Mouse (Mus musculus) liver, embryonic 14.5 days (tissue): ENCODE measurements around the gene Wdr83. TPM values are rescaled to one million over a fixed set of nuclear protein-coding genes. Genes with fewer than 3 reads are reported as not detected.

ENCODE experiments used
- ATAC-seq: fragments of 200-750 bp; cut with Nextera tagmentation; 2 replicates; pipeline ENCODE4 v1.8.0; 2017; ENCODE audit warnings: moderate number of reproducible peaks, mild to moderate bottlenecking, moderate library complexity; ENCODE audit not compliant: insufficient read depth
- DNase-seq, 3 experiments: peaks; one replicate each; pipeline ENCODE4 v3.0.0-alpha.2; 2012 to 2013; ENCODE audit warnings: low read depth in 3 of 3, low spot score in 3 of 3
- H3K27ac ChIP-seq: fragments of 300-500 bp; sonication (generic); 2 replicates; pipeline ENCODE4 v1.5.1; 2014; ENCODE audit warnings: moderate library complexity, mild to moderate bottlenecking, control low read depth, inconsistent platforms
- H3K27me3 ChIP-seq: fragments of 300-500 bp; sonication (generic); 2 replicates; pipeline ENCODE4 v1.6.1; 2014; ENCODE audit warnings: mild to moderate bottlenecking, low read length, moderate library complexity; ENCODE audit not compliant: control insufficient read depth, insufficient read depth
- H3K36me3 ChIP-seq: fragments of 300-500 bp; sonication (generic); replicated peaks from 2 replicates; pipeline ENCODE4 v1.6.1; 2014; ENCODE audit warnings: low read depth; ENCODE audit not compliant: control insufficient read depth, insufficient read depth
- H3K4me1 ChIP-seq, 2 experiments: fragments of 200-500 bp in 1 of 2; fragments of 300-500 bp in 1 of 2; sonication (generic) in 1 of 2; replicated peaks; 2 replicates each; pipeline ENCODE4 v1.6.1; 2012 to 2014; ENCODE audit warnings: antibody characterized with exemption in 1 of 2, inconsistent platforms in 1 of 2, low read length in 1 of 2; ENCODE audit not compliant: control insufficient read depth in 2 of 2, insufficient read depth in 2 of 2
- H3K4me2 ChIP-seq: fragments of 300-500 bp; sonication (generic); 2 replicates; pipeline ENCODE4 v1.6.1; 2014; ENCODE audit warnings: low read depth, mild to moderate bottlenecking, control low read depth, moderate library complexity
- H3K4me3 ChIP-seq, 2 experiments: fragments of 200-500 bp in 1 of 2; fragments of 300-500 bp in 1 of 2; sonication (generic) in 1 of 2; 2 replicates each; pipeline ENCODE4 v1.5.1; 2012 to 2014; ENCODE audit warnings: low read depth in 2 of 2, low read length in 2 of 2, mild to moderate bottlenecking in 2 of 2, control low read depth in 1 of 2, inconsistent platforms in 1 of 2, moderate library complexity in 1 of 2; ENCODE audit not compliant: insufficient read depth in 1 of 2
- H3K9ac ChIP-seq: fragments of 300-500 bp; sonication (generic); replicated peaks from 2 replicates; pipeline ENCODE4 v1.6.1; 2014; ENCODE audit warnings: mild to moderate bottlenecking, control low read depth, moderate library complexity
- H3K9me3 ChIP-seq: fragments of 300-500 bp; sonication (generic); 2 replicates; pipeline ENCODE4 v1.6.1; 2016; ENCODE audit warnings: low read length, mixed read lengths; ENCODE audit not compliant: control insufficient read depth
- CTCF ChIP-seq: IDR thresholded peaks from 2 replicates; pipeline ENCODE4 v1.5.1; 2016; ENCODE audit warnings: antibody characterized with exemption, low read depth, control low read depth
- EP300 ChIP-seq: IDR thresholded peaks from 2 replicates; pipeline ENCODE4 v1.6.1; 2016; ENCODE audit warnings: antibody characterized with exemption, low read depth
- WGBS: fragments of 180-500 bp; shearing (Covaris S2); extraction: QIAGEN DNeasy Blood & Tissue Kit; methylation state at CpG from one replicate; pipeline ENCODE4 v1.1.7; 2014; ENCODE audit not compliant: insufficient replicate concordance; 5-methylcytosine and 5-hydroxymethylcytosine counted together
- polyA plus RNA-seq, 2 experiments: library from polyadenylated mRNA; depleted of rRNA in 1 of 2; stranded (reverse) in 1 of 2; unstranded in 1 of 2; fragments of >200 nt; fragmentation: Nextera tagmentation in 1 of 2; extraction: Ambion mirVana in 1 of 2; gene quantifications; 2 replicates each; pipeline versions ENCODE4 v1.2.1 to v1.2.3; 2012 to 2014

The Wdr83 gene
- polyA plus RNA-seq, 2 experiments = 20.1 to 26.0 TPM

- ATAC-seq (peak; percentile 34), DNase-seq (no peak)
- Histone ChIP-seq H3K27ac (peak overlapping the region; percentile 75), H3K9me3 (no peaks in the 10 kb centered on the region), H3K4me2 (peak overlapping the region; percentile 98), H3K27me3 (no peaks in the 10 kb centered on the region), H3K4me3 (peak overlapping the region; percentile 79 to 91), H3K36me3 (peaks cover 34% of the 10 kb centered on the region), H3K9ac (peak overlapping the region; percentile 75), H3K4me1 (peaks cover 15 to 18% of the 10 kb centered on the region in 2 experiments)
- no peak for TF ChIP-seq EP300
- no peak for TF ChIP-seq CTCF
- WGBS = 0% methylated on average over 9 of the region's 9 CpGs
Observed at GRCm38 (mm10) chr8:85036381-85036717, 44.8 kb downstream of the Wdr83 start.

- peaks cover 15 to 18% of the 10 kb centered on the region in 2 experiments for H3K4me1 ChIP-seq
- under 1% methylated on average over 15 of the region's 15 CpGs for WGBS
- H3K4me2 ChIP-seq = peak overlapping the region; percentile 98
- H3K4me3 ChIP-seq = peak overlapping the region; percentile 79 to 91
- no peaks in the 10 kb centered on the region for H3K9me3 ChIP-seq
- H3K9ac ChIP-seq = peak overlapping the region; percentile 75
- TF ChIP-seq EP300 = no peak
- no peak for TF ChIP-seq CTCF
- peak overlapping the region; percentile 75 for H3K27ac ChIP-seq
- no peaks in the 10 kb centered on the region for H3K27me3 ChIP-seq
- DNase-seq (peak in 1 of 3 experiments; percentile 31), ATAC-seq (peak; percentile 4; the same call in 1 of the 2 replicates)
- H3K36me3 ChIP-seq = peaks cover 33% of the 10 kb centered on the region
Observed at GRCm38 (mm10) chr8:85035728-85036310, 45.3 kb downstream of the Wdr83 start.

GRCm38 (mm10) chr8:85035165-85035727, 45.9 kb downstream of the Wdr83 start:
- DNase-seq (no peak), ATAC-seq (no peak)
- no peak for TF ChIP-seq EP300
- no peak for TF ChIP-seq CTCF
- H3K9me3 ChIP-seq = no peaks in the 10 kb centered on the region
- peak overlapping the region; percentile 79 to 91 for H3K4me3 ChIP-seq
- H3K9ac ChIP-seq = peak overlapping the region; percentile 75
- H3K4me1 ChIP-seq = peaks cover 15 to 18% of the 10 kb centered on the region in 2 experiments
- 2% methylated on average over 12 of the region's 12 CpGs for WGBS
- H3K27ac ChIP-seq = peak overlapping the region; percentile 75
- peaks cover 32% of the 10 kb centered on the region for H3K36me3 ChIP-seq
- H3K4me2 ChIP-seq = peak overlapping the region; percentile 98
- H3K27me3 ChIP-seq = no peaks in the 10 kb centered on the region

DNA sequence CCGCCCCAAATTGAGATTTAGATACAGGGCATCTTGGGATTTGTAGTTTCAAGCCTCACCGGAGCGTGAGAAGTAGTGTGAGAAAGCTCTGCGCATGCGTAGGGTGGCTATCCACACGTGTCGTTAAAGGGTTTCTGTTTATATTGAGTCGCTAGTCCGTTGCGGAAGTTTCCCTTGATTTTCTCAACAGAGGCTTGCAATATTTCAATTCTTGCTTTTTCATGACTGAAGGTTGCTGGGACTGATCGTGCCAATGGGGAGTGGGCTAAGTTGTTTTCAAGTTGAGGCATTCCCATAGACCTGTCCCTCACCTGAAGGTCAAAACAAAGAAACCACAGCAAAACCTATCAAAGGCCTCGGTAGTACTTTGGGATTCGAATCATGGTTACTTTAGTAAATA, 46.3 kb downstream of the Wdr83 start:
- Histone ChIP-seq H3K36me3 (peaks cover 32% of the 10 kb centered on the region), H3K9me3 (no peaks in the 10 kb centered on the region), H3K27me3 (no peaks in the 10 kb centered on the region), H3K9ac (peak overlapping the region; percentile 75), H3K4me3 (peak overlapping the region; percentile 50 to 79), H3K4me1 (peaks cover 15 to 18% of the 10 kb centered on the region in 2 experiments), H3K4me2 (peak overlapping the region; percentile 98), H3K27ac (peak overlapping the region; percentile 75)
- no peak for TF ChIP-seq EP300
- TF ChIP-seq CTCF = no peak
- peak; percentile 70 to 71 (median 71) for DNase-seq
- ATAC-seq = no peak
- 2% methylated on average over 13 of the region's 13 CpGs for WGBS

- Histone ChIP-seq H3K4me2 (peak overlapping the region; percentile 98), H3K27me3 (no peaks in the 10 kb centered on the region), H3K9ac (no peak overlapping the region), H3K27ac (0 out of 2 replicates have a peak overlapping the region, but pooled peaks have one; percentile 9), H3K4me3 (no peak overlapping the region), H3K36me3 (peaks cover 37% of the 10 kb centered on the region), H3K4me1 (peaks cover 16 to 18% of the 10 kb centered on the region in 2 experiments), H3K9me3 (no peaks in the 10 kb centered on the region)
- DNase-seq (no peak), ATAC-seq (no peak)
- 40% methylated on average over 1 of the region's 1 CpGs for WGBS
- no peak for TF ChIP-seq EP300
Observed at GRCm38 (mm10) chr8:85033867-85034266, 47.2 kb downstream of the Wdr83 start.
